Mouse (Mus musculus): ENCODE data around the gene Zfp956. TPM values are rescaled to one million over a fixed set of nuclear protein-coding genes. Genes with fewer than 3 reads are reported as not detected.

Zfp956 gene
- 2.8 and 3.1 TPM in 2 replicates for polyA plus RNA-seq (2016; fragmentation: Nextera tagmentation; extraction: Ambion mirVana)

GRCm38 (mm10) chr6:47953191-47953726, at the start of gene Zfp956:
Gene Zfp956 (plus strand): TSS chr6:47953390.
- H3K36me3 ChIP-seq: no peaks in the 10 kb centered on the region
- peaks cover 50% of the 10 kb centered on the region for H3K27me3 ChIP-seq (replicated peaks)
- no peak within 1 kb of the TSS for H3K27ac ChIP-seq (ENCODE audit: poor library complexity, severe bottlenecking)
- peak within 1 kb of the TSS; percentile 86 for H3K4me2 ChIP-seq
- ATAC-seq (ENCODE audit: insufficient number of reproducible peaks, low FRiP score): peak; percentile 99
- peak within 1 kb of the TSS; percentile 80 for H3K9ac ChIP-seq
- peak within 1 kb of the TSS; percentile 66 for H3K4me3 ChIP-seq
- H3K4me1 ChIP-seq (replicated peaks): no peaks in the 10 kb centered on the region
- WGBS: under 1% methylated on average over 31 of the region's 31 CpGs
- no peaks in the 10 kb centered on the region for H3K9me3 ChIP-seq (replicated peaks)

- no peak overlapping the region for H3K9ac ChIP-seq
- WGBS: 79% methylated on average over 4 of the region's 4 CpGs
Measured at GRCm38 (mm10) chr6:47903587-47903986, 49.6 kb upstream of the Zfp956 start.

GRCm38 (mm10) chr6:47904361-47904760, 48.8 kb upstream of the Zfp956 start:
- H3K4me1 ChIP-seq (replicated peaks): no peaks in the 10 kb centered on the region
- H3K9ac ChIP-seq: no peak overlapping the region
- H3K27me3 ChIP-seq (replicated peaks): peaks cover 37% of the 10 kb centered on the region
- no peak overlapping the region for H3K27ac ChIP-seq (ENCODE audit: poor library complexity, severe bottlenecking)
- peak overlapping the region; percentile 26 for H3K4me3 ChIP-seq
- H3K4me2 ChIP-seq: peak overlapping the region; percentile 44
- peaks cover 77% of the 10 kb centered on the region for H3K36me3 ChIP-seq
- 35% methylated on average over 19 of the region's 19 CpGs for WGBS
- peaks cover 19% of the 10 kb centered on the region for H3K9me3 ChIP-seq (replicated peaks)
- no peak for ATAC-seq (ENCODE audit: insufficient number of reproducible peaks, low FRiP score)

More at GRCm38 (mm10) chr6:47903587-47903986, 49.6 kb upstream of the Zfp956 start:
- Histone ChIP-seq H3K36me3 (peaks cover 83% of the 10 kb centered on the region), H3K27me3 (replicated peaks) (peaks cover 37% of the 10 kb centered on the region), H3K4me1 (replicated peaks) (no peaks in the 10 kb centered on the region), H3K4me2 (no peak overlapping the region), H3K27ac (ENCODE audit: poor library complexity, severe bottlenecking) (no peak overlapping the region), H3K4me3 (no peak overlapping the region), H3K9me3 (replicated peaks) (peaks cover 19% of the 10 kb centered on the region)
- ATAC-seq (ENCODE audit: insufficient number of reproducible peaks, low FRiP score): no peak

- peaks cover 37% of the 10 kb centered on the region for H3K27me3 ChIP-seq (replicated peaks)
- H3K27ac ChIP-seq (ENCODE audit: poor library complexity, severe bottlenecking): no peak overlapping the region
- peaks cover 70% of the 10 kb centered on the region for H3K36me3 ChIP-seq
- WGBS: 63% methylated on average over 44 of the region's 44 CpGs
- H3K9me3 ChIP-seq (replicated peaks): peaks cover 19% of the 10 kb centered on the region
- H3K4me2 ChIP-seq: peak overlapping the region; percentile 44
- no peaks in the 10 kb centered on the region for H3K4me1 ChIP-seq (replicated peaks)
- H3K4me3 ChIP-seq: peak overlapping the region; percentile 26
- no peak for ATAC-seq (ENCODE audit: insufficient number of reproducible peaks, low FRiP score)
- H3K9ac ChIP-seq: no peak overlapping the region
Measured at GRCm38 (mm10) chr6:47904917-47905695, 48.1 kb upstream of the Zfp956 start.

GRCm38 (mm10) chr6:47906326-47906725, 46.9 kb upstream of the Zfp956 start:
- Histone ChIP-seq H3K9ac (no peak overlapping the region), H3K4me3 (no peak overlapping the region), H3K4me2 (no peak overlapping the region), H3K27ac (ENCODE audit: poor library complexity, severe bottlenecking) (no peak overlapping the region), H3K27me3 (replicated peaks) (peaks cover 37% of the 10 kb centered on the region), H3K36me3 (peaks cover 59% of the 10 kb centered on the region), H3K9me3 (replicated peaks) (peaks cover 19% of the 10 kb centered on the region), H3K4me1 (replicated peaks) (no peaks in the 10 kb centered on the region)
- 90% methylated on average over 5 of the region's 5 CpGs for WGBS
- ATAC-seq (ENCODE audit: insufficient number of reproducible peaks, low FRiP score): peak; percentile 36; the same call in 1 of the 2 replicates

- 87% methylated on average over 1 of the region's 1 CpGs for WGBS
- Histone ChIP-seq H3K27ac (ENCODE audit: poor library complexity, severe bottlenecking) (no peak overlapping the region), H3K4me3 (no peak overlapping the region), H3K36me3 (peaks cover 36% of the 10 kb centered on the region), H3K4me2 (no peak overlapping the region), H3K9me3 (replicated peaks) (peaks cover 16% of the 10 kb centered on the region), H3K4me1 (replicated peaks) (no peaks in the 10 kb centered on the region), H3K9ac (no peak overlapping the region), H3K27me3 (replicated peaks) (peaks cover 20% of the 10 kb centered on the region)
- ATAC-seq (ENCODE audit: insufficient number of reproducible peaks, low FRiP score): no peak
Measured at GRCm38 (mm10) chr6:47909007-47909406, 44.2 kb upstream of the Zfp956 start.

- H3K9me3 ChIP-seq (replicated peaks): no peaks in the 10 kb centered on the region
- H3K4me1 ChIP-seq (replicated peaks): no peaks in the 10 kb centered on the region
- no peak overlapping the region for H3K4me3 ChIP-seq
- no peaks in the 10 kb centered on the region; the same call in 1 of the 2 replicates for H3K27me3 ChIP-seq (replicated peaks)
- no peak for ATAC-seq (ENCODE audit: insufficient number of reproducible peaks, low FRiP score)
- H3K9ac ChIP-seq: no peak overlapping the region
- H3K4me2 ChIP-seq: no peak overlapping the region
- WGBS: 43% methylated on average over 1 of the region's 1 CpGs
- peaks cover 9% of the 10 kb centered on the region for H3K36me3 ChIP-seq
- no peak overlapping the region for H3K27ac ChIP-seq (ENCODE audit: poor library complexity, severe bottlenecking)
Measured at GRCm38 (mm10) chr6:47911650-47912049, 41.5 kb upstream of the Zfp956 start.

- no peak overlapping the region for H3K9ac ChIP-seq
- no peak overlapping the region for H3K4me2 ChIP-seq
- H3K4me1 ChIP-seq (replicated peaks): no peaks in the 10 kb centered on the region
- no peak overlapping the region for H3K4me3 ChIP-seq
- 54% methylated on average over 3 of the region's 3 CpGs for WGBS
- ATAC-seq (ENCODE audit: insufficient number of reproducible peaks, low FRiP score): no peak
- H3K27ac ChIP-seq (ENCODE audit: poor library complexity, severe bottlenecking): no peak overlapping the region
- H3K9me3 ChIP-seq (replicated peaks): no peaks in the 10 kb centered on the region
- H3K27me3 ChIP-seq (replicated peaks): no peaks in the 10 kb centered on the region
- H3K36me3 ChIP-seq: 0 out of 2 replicates have a peak, but pooled peaks cover under 1% of the 10 kb centered on the region
Measured at GRCm38 (mm10) chr6:47912991-47913390, 40.2 kb upstream of the Zfp956 start.

- Histone ChIP-seq H3K9ac (no peak overlapping the region), H3K4me2 (no peak overlapping the region), H3K9me3 (replicated peaks) (no peaks in the 10 kb centered on the region), H3K4me1 (replicated peaks) (peaks cover 9% of the 10 kb centered on the region), H3K4me3 (no peak overlapping the region), H3K27ac (ENCODE audit: poor library complexity, severe bottlenecking) (no peak overlapping the region), H3K27me3 (replicated peaks) (no peaks in the 10 kb centered on the region), H3K36me3 (no peaks in the 10 kb centered on the region)
- no peak for ATAC-seq (ENCODE audit: insufficient number of reproducible peaks, low FRiP score)
- 64% methylated on average over 5 of the region's 5 CpGs for WGBS
Measured at GRCm38 (mm10) chr6:47917051-47917450, 36.1 kb upstream of the Zfp956 start.

- H3K27me3 ChIP-seq (replicated peaks): no peaks in the 10 kb centered on the region
- no peaks in the 10 kb centered on the region for H3K36me3 ChIP-seq
- H3K4me3 ChIP-seq: no peak overlapping the region
- no peaks in the 10 kb centered on the region for H3K9me3 ChIP-seq (replicated peaks)
- WGBS: 74% methylated on average over 3 of the region's 3 CpGs
- peaks cover 10% of the 10 kb centered on the region for H3K4me1 ChIP-seq (replicated peaks)
- no peak overlapping the region for H3K9ac ChIP-seq
- no peak overlapping the region for H3K4me2 ChIP-seq
- no peak overlapping the region for H3K27ac ChIP-seq (ENCODE audit: poor library complexity, severe bottlenecking)
- no peak for ATAC-seq (ENCODE audit: insufficient number of reproducible peaks, low FRiP score)
Measured at GRCm38 (mm10) chr6:47918768-47919274, 34.4 kb upstream of the Zfp956 start.

GRCm38 (mm10) chr6:47919646-47920446, 33.3 kb upstream of the Zfp956 start:
- 27% methylated on average over 11 of the region's 11 CpGs for WGBS
- H3K4me1 ChIP-seq (replicated peaks): peaks cover 10% of the 10 kb centered on the region
- no peaks in the 10 kb centered on the region for H3K9me3 ChIP-seq (replicated peaks)
- peak overlapping the region; percentile 90 for H3K4me2 ChIP-seq
- no peaks in the 10 kb centered on the region for H3K36me3 ChIP-seq
- H3K27me3 ChIP-seq (replicated peaks): no peaks in the 10 kb centered on the region
- ATAC-seq (ENCODE audit: insufficient number of reproducible peaks, low FRiP score): peak; percentile 3; the same call in 1 of the 2 replicates
- H3K4me3 ChIP-seq: peak overlapping the region; percentile 92
- H3K9ac ChIP-seq: peak overlapping the region; percentile 89
- H3K27ac ChIP-seq (ENCODE audit: poor library complexity, severe bottlenecking): peak overlapping the region; percentile 97; the same call in 1 of the 2 replicates

All from heart, embryonic 12.5 days (tissue).